Mouse (Mus musculus): ENCODE results near the gene Fbxo31. TPM values are rescaled to one million over a fixed set of nuclear protein-coding genes. Genes with fewer than 3 reads are reported as not detected.

Gene Fbxo31
- total and polyA plus RNA-seq, 3 experiments, result 74.4 to 124 (median 96.7) TPM

- WGBS, result 5% methylated on average over 7 of the region's 7 CpGs
Measured at GRCm38 (mm10) chr8:121547132-121547531, 31.5 kb downstream of the Fbxo31 start.

GRCm38 (mm10) chr8:121544936-121545335 lies 33.7 kb downstream of the Fbxo31 start:
- Histone ChIP-seq H3K4me1 (ENCODE audit: control insufficient read depth, insufficient read depth, low read length) (no peaks in the 10 kb centered on the region; the same call in 1 of the 2 replicates), H3K9ac (ENCODE audit: low read depth, low read length) (no peak overlapping the region), H3K4me3 (no peak overlapping the region), H3K27ac (no peak overlapping the region), H3K27me3 (ENCODE audit: control insufficient read depth, insufficient read depth, low read length) (no peaks in the 10 kb centered on the region; the same call in 1 of the 2 replicates), H3K36me3 (ENCODE audit: control insufficient read depth, insufficient read depth, low read length) (no peaks in the 10 kb centered on the region), H3K79me2 (replicated peaks; ENCODE audit: control insufficient read depth, insufficient read depth, low read length) (no peaks in the 10 kb centered on the region)
- TF ChIP-seq CTCF (IDR thresholded peaks at IDR 0.05) (no peak), POLR2A (IDR thresholded peaks at IDR 0.05; ENCODE audit: insufficient read depth, low read depth, low read length) (no peak), EP300 (IDR thresholded peaks at IDR 0.05; ENCODE audit: insufficient read depth, low read depth, low read length) (no peak)
- intact Hi-C loops (cut with DNase I), result loop anchor here (5.0 kb wide), 1 partner anchor 287 kb away; no protein-coding TSS in a partner anchor
- WGBS, result 45% methylated on average over 11 of the region's 11 CpGs
- no peak for DNase-seq

More at GRCm38 (mm10) chr8:121547132-121547531, 31.5 kb downstream of the Fbxo31 start:
- H3K36me3 ChIP-seq (ENCODE audit: control insufficient read depth, insufficient read depth, low read length), result no peaks in the 10 kb centered on the region
- no peaks in the 10 kb centered on the region; the same call in 1 of the 2 replicates for H3K27me3 ChIP-seq (ENCODE audit: control insufficient read depth, insufficient read depth, low read length)
- peak; percentile 70 to 77 for DNase-seq
- no peak for TF ChIP-seq POLR2A (IDR thresholded peaks at IDR 0.05; ENCODE audit: insufficient read depth, low read depth, low read length)
- peak; percentile 98 for TF ChIP-seq CTCF (IDR thresholded peaks at IDR 0.05)
- TF ChIP-seq EP300 (IDR thresholded peaks at IDR 0.05; ENCODE audit: insufficient read depth, low read depth, low read length), result peak; percentile 74; the same call in 1 of the 2 replicates
- H3K27ac ChIP-seq, result no peak overlapping the region
- H3K4me1 ChIP-seq (ENCODE audit: control insufficient read depth, insufficient read depth, low read length), result no peaks in the 10 kb centered on the region; the same call in none of the 2 replicates
- no peaks in the 10 kb centered on the region for H3K79me2 ChIP-seq (replicated peaks; ENCODE audit: control insufficient read depth, insufficient read depth, low read length)
- H3K4me3 ChIP-seq, result no peak overlapping the region
- intact Hi-C loops (cut with DNase I), result loop anchor here (1.0 to 5.0 kb wide), 6 partner anchors 28 to 285 kb away; partner anchors contain the start of gene Fbxo31
- H3K9ac ChIP-seq (ENCODE audit: low read depth, low read length), result no peak overlapping the region

- H3K27me3 ChIP-seq (ENCODE audit: control insufficient read depth, insufficient read depth, low read length), result no peaks in the 10 kb centered on the region; the same call in 1 of the 2 replicates
- H3K9ac ChIP-seq (ENCODE audit: low read depth, low read length), result no peak within 1 kb of the TSS
- no peaks in the 10 kb centered on the region for H3K79me2 ChIP-seq (replicated peaks; ENCODE audit: control insufficient read depth, insufficient read depth, low read length)
- no peaks in the 10 kb centered on the region for H3K36me3 ChIP-seq (ENCODE audit: control insufficient read depth, insufficient read depth, low read length)
- peak in 1 of 2 experiments; percentile 12 for DNase-seq
- WGBS, result 72% methylated on average over 12 of the region's 12 CpGs
- H3K4me3 ChIP-seq, result no peak within 1 kb of the TSS
- H3K4me1 ChIP-seq (ENCODE audit: control insufficient read depth, insufficient read depth, low read length), result no peaks in the 10 kb centered on the region; the same call in 1 of the 2 replicates
- intact Hi-C loops (cut with DNase I), result no loop called here
- H3K27ac ChIP-seq, result no peak within 1 kb of the TSS
- TF ChIP-seq EP300 (IDR thresholded peaks at IDR 0.05; ENCODE audit: insufficient read depth, low read depth, low read length), result no peak
- TF ChIP-seq POLR2A (IDR thresholded peaks at IDR 0.05; ENCODE audit: insufficient read depth, low read depth, low read length), result no peak
- no peak for TF ChIP-seq CTCF (IDR thresholded peaks at IDR 0.05)
Measured at GRCm38 (mm10) chr8:121544276-121544785, 34.3 kb downstream of the Fbxo31 start, which contains the start of gene 1700018B08Rik. Gene 1700018B08Rik, minus strand, starts transcription at chr8:121544320.

- H3K27me3 ChIP-seq (ENCODE audit: control insufficient read depth, insufficient read depth, low read length), result no peaks in the 10 kb centered on the region; the same call in 1 of the 2 replicates
- intact Hi-C loops (cut with DNase I), result no loop called here
- H3K36me3 ChIP-seq (ENCODE audit: control insufficient read depth, insufficient read depth, low read length), result no peaks in the 10 kb centered on the region
- no peak overlapping the region for H3K9ac ChIP-seq (ENCODE audit: low read depth, low read length)
- no peak for DNase-seq
- H3K79me2 ChIP-seq (replicated peaks; ENCODE audit: control insufficient read depth, insufficient read depth, low read length), result no peaks in the 10 kb centered on the region
- H3K4me3 ChIP-seq, result no peak overlapping the region
- no peak for TF ChIP-seq CTCF (IDR thresholded peaks at IDR 0.05)
- no peak for TF ChIP-seq EP300 (IDR thresholded peaks at IDR 0.05; ENCODE audit: insufficient read depth, low read depth, low read length)
- TF ChIP-seq POLR2A (IDR thresholded peaks at IDR 0.05; ENCODE audit: insufficient read depth, low read depth, low read length), result no peak
- no peak overlapping the region for H3K27ac ChIP-seq
- no peaks in the 10 kb centered on the region; the same call in 1 of the 2 replicates for H3K4me1 ChIP-seq (ENCODE audit: control insufficient read depth, insufficient read depth, low read length)
- 50% methylated on average over 13 of the region's 13 CpGs for WGBS
Measured at GRCm38 (mm10) chr8:121542901-121543300, 35.7 kb downstream of the Fbxo31 start.

GRCm38 (mm10) chr8:121541862-121542261 lies 36.7 kb downstream of the Fbxo31 start:
- intact Hi-C loops (cut with DNase I), result no loop called here
- DNase-seq, result peak in 1 of 2 experiments; percentile 18
- no peak overlapping the region for H3K4me3 ChIP-seq
- H3K9ac ChIP-seq (ENCODE audit: low read depth, low read length), result no peak overlapping the region
- no peaks in the 10 kb centered on the region for H3K36me3 ChIP-seq (ENCODE audit: control insufficient read depth, insufficient read depth, low read length)
- no peaks in the 10 kb centered on the region; the same call in 1 of the 2 replicates for H3K27me3 ChIP-seq (ENCODE audit: control insufficient read depth, insufficient read depth, low read length)
- no peak overlapping the region for H3K27ac ChIP-seq
- no peaks in the 10 kb centered on the region for H3K4me1 ChIP-seq (ENCODE audit: control insufficient read depth, insufficient read depth, low read length)
- TF ChIP-seq CTCF (IDR thresholded peaks at IDR 0.05) (no peak), EP300 (IDR thresholded peaks at IDR 0.05; ENCODE audit: insufficient read depth, low read depth, low read length) (no peak), POLR2A (IDR thresholded peaks at IDR 0.05; ENCODE audit: insufficient read depth, low read depth, low read length) (no peak)
- WGBS, result 69% methylated on average over 19 of the region's 19 CpGs
- no peaks in the 10 kb centered on the region for H3K79me2 ChIP-seq (replicated peaks; ENCODE audit: control insufficient read depth, insufficient read depth, low read length)

- peak in 1 of 2 experiments; percentile 39 for DNase-seq
- no peak overlapping the region for H3K27ac ChIP-seq
- H3K4me1 ChIP-seq (ENCODE audit: control insufficient read depth, insufficient read depth, low read length), result no peaks in the 10 kb centered on the region
- intact Hi-C loops (cut with DNase I), result no loop called here
- TF ChIP-seq CTCF (IDR thresholded peaks at IDR 0.05) (peak; percentile 67), POLR2A (IDR thresholded peaks at IDR 0.05; ENCODE audit: insufficient read depth, low read depth, low read length) (no peak)
- WGBS, result 48% methylated on average over 5 of the region's 5 CpGs
- no peaks in the 10 kb centered on the region; the same call in 1 of the 2 replicates for H3K27me3 ChIP-seq (ENCODE audit: control insufficient read depth, insufficient read depth, low read length)
- H3K9ac ChIP-seq (ENCODE audit: low read depth, low read length), result no peak overlapping the region
- no peak overlapping the region for H3K4me3 ChIP-seq
- no peaks in the 10 kb centered on the region for H3K79me2 ChIP-seq (replicated peaks; ENCODE audit: control insufficient read depth, insufficient read depth, low read length)
- H3K36me3 ChIP-seq (ENCODE audit: control insufficient read depth, insufficient read depth, low read length), result no peaks in the 10 kb centered on the region
Measured at GRCm38 (mm10) chr8:121532381-121532780, 46.2 kb downstream of the Fbxo31 start.

Measured in heart, adult 2 months (tissue).